Mouse (Mus musculus) NIH3T3 (cell line): ENCODE results near the gene 2900011O08Rik.
A peak's percentile ranks its signal among the peaks of the same experiment; 100 is the strongest.
"Not testable (repeated sequence)": the region's sequence is repeated elsewhere in the genome, so short reads cannot be mapped to it uniquely, and the experiment has no call there.

Experiments
- DNase-seq: peaks from one replicate; pipeline ENCODE4 v3.0.0-alpha.2; 2012; ENCODE audit warnings: low read depth

Gene 2900011O08Rik

DNA sequence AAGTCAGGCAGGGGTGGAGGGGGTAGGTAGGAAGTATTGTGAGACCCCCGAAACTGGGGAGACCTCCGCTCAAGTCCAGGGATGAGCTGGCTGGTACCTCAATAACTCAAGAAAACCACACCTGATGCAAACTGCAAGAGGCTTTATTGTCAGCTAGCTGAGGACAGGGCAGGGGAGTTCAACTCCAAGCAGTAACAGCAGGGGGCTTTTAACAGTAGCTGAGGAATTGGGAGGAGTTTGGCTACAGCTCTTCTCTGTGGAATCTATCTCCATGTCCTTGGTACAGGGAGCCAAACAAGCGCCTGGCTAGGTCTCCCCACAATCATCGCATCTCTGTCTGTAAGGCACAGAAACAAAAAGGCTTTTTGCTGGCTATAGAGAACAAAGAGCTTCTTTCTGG, 80.2 kb downstream of the 2900011O08Rik start:
- not testable (repeated sequence) for DNase-seq

DNA sequence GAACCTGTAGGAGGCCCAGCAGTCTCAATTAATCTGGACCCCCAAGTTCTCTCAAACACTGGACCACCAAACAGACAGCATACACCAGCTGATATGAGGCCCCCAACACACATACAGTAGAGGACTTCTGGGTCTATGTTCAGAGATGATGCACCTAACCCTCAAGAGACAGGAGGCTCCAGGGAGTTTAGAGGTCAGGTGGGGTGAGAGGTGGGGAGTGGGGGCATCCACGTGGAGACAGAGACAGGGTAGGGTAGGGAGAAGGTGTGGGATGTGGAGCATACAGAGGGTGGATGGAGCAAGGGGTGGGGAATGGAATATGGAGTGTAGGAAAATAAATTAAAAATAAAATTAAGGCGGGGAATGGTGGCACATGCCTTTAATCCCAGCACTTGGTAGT, 82.3 kb downstream of the 2900011O08Rik start:
- DNase-seq = not testable (repeated sequence)

DNA sequence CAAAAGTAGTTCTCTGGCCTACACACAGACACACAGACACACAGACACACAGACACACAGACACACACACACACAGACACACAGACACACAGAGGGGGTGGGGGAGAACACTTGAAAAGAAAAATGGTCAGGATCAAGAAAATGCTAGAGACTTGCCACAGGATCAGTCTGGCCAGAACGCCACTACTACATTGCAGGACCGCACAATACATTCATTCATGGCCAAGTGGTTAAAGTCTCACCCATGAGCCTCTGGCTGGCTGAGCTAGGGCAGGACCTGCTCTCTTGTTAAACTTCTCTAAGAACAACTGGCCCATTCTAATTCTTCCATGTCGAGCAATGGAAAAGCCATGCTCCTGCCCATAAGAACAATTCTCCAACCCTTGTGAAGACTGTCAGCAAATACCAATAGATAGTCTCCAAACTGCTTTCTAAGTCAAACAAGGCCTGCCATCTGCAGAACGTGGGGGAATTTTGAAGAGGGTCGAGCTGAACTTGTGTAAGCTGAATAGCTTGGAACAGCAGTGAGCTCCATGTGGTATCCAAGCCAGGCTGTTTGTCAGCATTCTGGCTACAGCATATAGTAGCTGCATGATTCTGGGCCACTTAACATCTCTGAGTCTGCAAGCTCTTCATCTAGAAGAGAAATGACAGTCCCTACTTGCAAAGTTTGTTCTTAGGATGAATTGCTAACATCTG, 84.2 kb downstream of the 2900011O08Rik start:
- DNase-seq = no peak

DNA sequence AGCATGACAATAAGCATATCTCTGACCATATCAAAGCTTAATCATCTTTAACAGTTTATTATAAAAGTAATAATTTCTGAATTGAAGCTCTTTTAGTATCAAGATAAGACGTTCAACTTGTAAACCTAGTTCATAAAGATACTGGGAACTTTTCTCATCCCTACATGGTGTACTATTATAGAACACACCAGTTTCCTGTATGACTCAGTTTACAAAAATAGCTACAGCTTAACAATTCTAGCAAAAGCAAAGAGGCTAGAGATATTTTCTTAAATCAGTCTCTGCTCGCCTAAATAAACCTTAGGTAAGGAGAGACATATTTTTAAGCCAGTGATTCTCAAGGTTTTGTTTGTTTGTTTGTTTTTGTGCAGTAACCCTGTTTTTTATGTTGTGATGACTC, 96.5 kb downstream of the 2900011O08Rik start:
- no peak for DNase-seq

DNA sequence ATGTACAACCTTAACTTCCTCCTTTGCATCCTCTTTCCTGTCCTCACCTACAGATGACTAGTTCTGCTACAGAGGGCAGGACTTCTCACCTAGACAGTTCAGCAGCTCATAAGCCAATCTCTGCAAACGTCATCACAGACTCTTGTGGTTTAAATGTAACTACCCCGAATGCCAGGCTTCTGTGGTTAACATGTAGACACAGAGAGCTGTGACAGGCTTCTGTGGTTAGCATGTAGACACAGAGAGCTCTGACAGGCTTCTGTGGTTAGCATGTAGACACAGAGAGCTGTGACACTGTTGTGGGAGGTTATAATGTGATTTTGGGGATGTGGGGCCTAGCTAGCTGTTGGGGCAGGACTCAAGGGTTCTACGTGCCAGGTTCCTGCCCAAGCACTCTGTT, 101.8 kb downstream of the 2900011O08Rik start:
- DNase-seq = no peak

DNA sequence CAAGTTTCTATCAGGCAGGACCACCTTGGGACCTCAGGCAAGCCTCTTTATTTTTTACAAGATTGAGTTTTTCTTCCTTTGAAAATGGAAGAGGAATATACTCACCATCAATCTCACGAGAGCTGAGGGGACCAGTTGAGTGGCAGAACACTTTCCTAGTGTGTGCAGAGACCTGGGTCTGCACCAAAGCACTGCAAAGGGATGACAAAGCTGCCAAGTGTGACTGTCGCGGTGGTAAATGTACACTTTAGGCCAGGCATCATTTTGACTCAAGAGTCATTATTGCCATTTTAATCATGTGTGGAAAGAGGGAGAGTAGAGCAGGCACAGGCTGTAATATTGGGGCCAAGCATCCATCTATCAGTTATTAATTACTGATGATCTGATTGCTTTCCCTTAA, 102.9 kb downstream of the 2900011O08Rik start:
- no peak for DNase-seq

GRCm38 (mm10) chr16:14091771-14092170, 105.4 kb downstream of the 2900011O08Rik start:
- no peak for DNase-seq

- peak; percentile 5 for DNase-seq
Measured at GRCm38 (mm10) chr16:14105891-14106290, 119.5 kb downstream of the 2900011O08Rik start.

- DNase-seq = no peak
Measured at GRCm38 (mm10) chr16:14109651-14110230, 123.3 kb downstream of the 2900011O08Rik start.

GRCm38 (mm10) chr16:14110922-14111321, 124.5 kb downstream of the 2900011O08Rik start:
- DNase-seq = no peak

DNA sequence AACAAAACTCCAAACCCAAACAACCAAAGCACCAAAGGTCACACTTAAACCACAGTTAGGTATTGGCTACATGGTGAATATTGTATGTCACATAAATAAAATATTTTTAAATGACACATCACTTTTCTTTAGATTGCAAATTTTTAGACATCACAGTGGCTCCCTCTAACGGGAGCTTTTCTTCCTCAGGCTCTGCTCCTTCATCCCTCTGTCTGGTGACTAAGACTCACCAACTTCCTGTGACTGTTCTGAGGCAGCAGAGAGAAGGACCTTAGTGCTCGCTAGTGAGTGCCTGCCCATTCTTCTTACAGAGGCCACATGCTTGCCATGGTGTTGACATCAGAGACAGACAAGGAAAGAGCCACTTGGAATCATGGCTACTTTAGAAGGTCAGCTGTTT, 125.7 kb downstream of the 2900011O08Rik start:
- no peak for DNase-seq

DNA sequence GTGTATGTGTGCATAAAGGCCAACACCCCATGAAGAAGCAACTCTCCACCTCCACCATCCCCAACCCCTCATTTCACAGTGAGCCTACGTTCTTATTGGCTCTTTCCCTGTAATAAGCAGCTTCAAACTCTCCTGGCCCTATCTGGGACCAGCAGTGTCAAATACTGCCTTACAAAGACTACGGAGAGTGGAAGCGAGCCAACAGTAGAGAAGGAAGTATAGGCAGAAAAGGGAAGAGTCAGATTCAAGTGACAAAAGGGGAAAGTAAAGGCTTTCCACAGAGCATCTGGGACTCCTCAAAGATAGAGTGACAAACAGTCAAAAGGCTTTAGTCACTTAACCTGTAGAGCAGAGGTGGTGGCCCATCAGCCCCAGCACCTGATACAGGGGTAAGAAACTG, 126.3 kb downstream of the 2900011O08Rik start:
- DNase-seq = no peak

- no peak for DNase-seq
Measured at GRCm38 (mm10) chr16:14117299-14117698, 130.9 kb downstream of the 2900011O08Rik start.

DNA sequence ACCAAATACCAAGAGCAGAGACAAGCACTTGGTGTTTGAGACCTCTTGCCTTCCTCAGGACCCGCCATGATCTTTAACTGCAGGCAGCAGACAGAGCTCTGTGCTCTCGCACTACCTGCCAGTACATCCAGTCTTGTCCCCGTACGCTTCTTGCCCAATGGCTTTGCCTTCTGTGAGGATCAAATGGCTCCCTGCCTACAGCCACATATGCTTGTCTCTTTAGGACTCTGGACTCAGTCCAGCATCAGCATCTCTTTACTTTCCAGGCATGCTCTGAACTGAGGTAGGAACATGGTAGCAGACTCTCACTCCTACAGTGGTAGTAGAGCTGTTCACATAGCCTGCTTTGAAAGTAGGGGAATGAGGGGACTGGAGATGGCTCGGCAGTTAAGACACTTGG, 134.5 kb downstream of the 2900011O08Rik start:
- no peak for DNase-seq

DNA sequence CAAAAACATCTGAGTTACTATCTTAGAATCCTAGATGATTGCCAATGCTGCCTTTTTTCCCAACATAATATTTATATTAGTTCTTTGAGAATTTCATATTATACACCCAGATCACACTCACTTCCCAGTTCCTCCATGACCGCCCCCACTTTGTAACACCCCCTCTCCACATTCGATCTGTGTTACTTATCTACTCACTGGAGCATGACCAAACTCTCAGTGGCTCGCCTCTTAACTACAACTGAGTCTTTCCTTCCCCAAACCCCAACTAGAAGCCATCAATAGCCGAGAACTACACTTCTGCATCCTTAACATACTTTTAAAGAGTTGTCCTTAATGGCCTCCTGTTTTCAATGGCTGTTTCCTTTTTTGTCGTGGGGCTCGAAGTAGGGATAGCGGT, 135.2 kb downstream of the 2900011O08Rik start:
- DNase-seq = no peak

GRCm38 (mm10) chr16:14122586-14122985, 136.2 kb downstream of the 2900011O08Rik start:
- DNase-seq = peak; percentile 10

DNA sequence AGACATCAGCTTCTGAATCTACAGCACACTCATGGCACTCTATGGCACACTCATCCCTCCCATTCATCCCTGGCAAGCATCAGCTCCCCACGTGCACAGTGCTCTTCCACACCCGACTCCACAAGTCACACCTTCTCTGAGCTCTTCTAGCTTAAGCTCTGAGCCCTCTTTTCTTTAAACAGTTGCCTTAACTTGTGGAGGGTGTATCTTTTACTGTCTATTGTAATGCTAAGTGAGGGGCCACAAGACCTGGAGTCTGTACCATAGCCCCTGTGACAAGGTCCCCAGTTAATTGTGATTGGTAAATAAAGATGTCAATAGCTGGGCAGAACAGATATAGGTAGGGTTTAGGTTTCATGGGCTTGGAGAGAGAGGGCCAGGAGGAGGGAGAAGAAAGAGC, 137.5 kb downstream of the 2900011O08Rik start:
- no peak for DNase-seq

- no peak for DNase-seq
Measured at GRCm38 (mm10) chr16:14124709-14125108, 138.3 kb downstream of the 2900011O08Rik start.

- no peak for DNase-seq
Measured at GRCm38 (mm10) chr16:14125253-14125652, 138.8 kb downstream of the 2900011O08Rik start.

- no peak for DNase-seq
Measured at GRCm38 (mm10) chr16:14128977-14129376, 142.6 kb downstream of the 2900011O08Rik start.

- no peak for DNase-seq
Measured at GRCm38 (mm10) chr16:14130796-14131195, 144.4 kb downstream of the 2900011O08Rik start.

DNA sequence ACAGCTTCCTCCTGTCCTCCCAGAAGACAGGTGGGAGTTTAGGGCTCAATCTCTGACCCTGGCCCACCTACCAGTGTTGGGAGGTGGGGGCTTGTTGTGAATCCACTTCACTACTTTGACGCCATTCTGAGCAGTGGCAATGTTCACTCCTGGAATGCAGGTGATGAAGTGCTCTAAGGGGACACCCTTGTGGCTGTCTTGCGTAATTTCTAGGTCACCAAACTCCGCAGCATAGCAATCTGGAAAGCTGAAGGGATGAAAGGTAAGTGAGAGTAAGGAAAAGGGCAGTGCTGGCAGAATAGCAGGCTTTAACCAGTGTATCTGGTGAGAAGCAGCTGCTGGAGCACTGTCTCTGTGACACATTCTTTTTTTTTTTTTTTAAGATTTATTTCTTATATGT, 145.0 kb downstream of the 2900011O08Rik start:
- DNase-seq = no peak

GRCm38 (mm10) chr16:14131838-14132237, 145.4 kb downstream of the 2900011O08Rik start:
- peak; percentile 14 for DNase-seq

DNA sequence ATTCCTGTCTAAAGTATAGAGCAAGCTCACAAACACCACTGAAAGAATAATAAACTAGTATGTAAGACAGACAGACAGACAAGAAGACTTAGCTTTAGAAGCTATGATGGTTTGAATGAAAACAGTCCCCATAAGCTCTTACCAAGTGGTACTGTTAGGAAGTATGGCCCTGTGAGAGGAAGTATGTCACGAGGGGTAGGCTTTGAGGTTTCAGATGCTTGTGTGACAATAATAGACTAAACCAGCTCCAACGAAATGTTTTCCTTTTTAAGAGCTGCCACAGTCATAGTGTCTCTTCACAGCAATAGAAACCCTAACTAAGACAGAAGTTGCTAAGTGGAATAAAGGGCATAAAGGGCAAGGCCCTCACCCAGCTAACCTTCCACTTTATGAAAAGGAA, 148.6 kb downstream of the 2900011O08Rik start:
- no peak for DNase-seq
